Mouse (Mus musculus) neural tube, embryonic 14.5 days (tissue): Measurements from ENCODE around the gene Hepacam. TPM values are rescaled to one million over a fixed set of nuclear protein-coding genes. Genes with fewer than 3 reads are reported as not detected.

Experiments used
- polyA plus RNA-seq: library from polyadenylated mRNA; unstranded; fragments of >200 nt; fragmentation: Nextera tagmentation; extraction: Ambion mirVana; gene quantifications from 2 replicates; pipeline ENCODE4 v1.2.1, GENCODE M21; 2014

The Hepacam gene
- polyA plus RNA-seq, 1 experiment from 2014 or later, result 20.8 TPM

Other genes starting within 250 kb of the Hepacam start
- gene Pknox2, start 219.9 kb upstream of the Hepacam start, polyA plus RNA-seq, result 33.4 and 39.0 TPM in 2 replicates
- 9.6 and 10.8 TPM in 2 replicates for gene Tmem218, start 159.1 kb upstream of the Hepacam start, polyA plus RNA-seq
- gene Slc37a2, start 111.6 kb upstream of the Hepacam start, polyA plus RNA-seq, result 0.91 and 1.3 TPM in 2 replicates
- 7.4 and 8.7 TPM in 2 replicates for gene Ccdc15, start 18.9 kb upstream of the Hepacam start, polyA plus RNA-seq
- 2.4 and 3.7 TPM in 2 replicates for gene Robo4, start 34.5 kb downstream of the Hepacam start, polyA plus RNA-seq
- 13.6 and 25.1 TPM in 2 replicates for gene Robo3, start 65.9 kb downstream of the Hepacam start, polyA plus RNA-seq
- 36.2 and 39.5 TPM in 2 replicates for gene Msantd2, start 122.0 kb downstream of the Hepacam start, polyA plus RNA-seq
- gene Esam, start 160.7 kb downstream of the Hepacam start, polyA plus RNA-seq, result 24.0 and 42.5 TPM in 2 replicates
- gene Vsig2, start 171.9 kb downstream of the Hepacam start, polyA plus RNA-seq, result 0.76 and 1.1 TPM in 2 replicates
- 3.5 and 6.9 TPM in 2 replicates for gene Nrgn, start 185.6 kb downstream of the Hepacam start, polyA plus RNA-seq
- gene Siae, start 188.3 kb downstream of the Hepacam start, polyA plus RNA-seq, result 12.1 and 12.4 TPM in 2 replicates
- 10.5 and 11.2 TPM in 2 replicates for gene Spa17, start 246.4 kb downstream of the Hepacam start, polyA plus RNA-seq